Mouse (Mus musculus) WW6 (cell line): ENCODE measurements around the gene Kdelc1.

Experiments used
- DNase-seq: peaks from one replicate; pipeline ENCODE4 v3.0.0-alpha.2; 2013; ENCODE audit warnings: low read depth, low spot score

Kdelc1 gene

GRCm38 (mm10) chr1:44118239-44119054 is at the start of gene Kdelc1, which contains the start of gene Bivm:
Gene Kdelc1 (minus strand): TSS chr1:44118808.
Gene Bivm (plus strand): TSS chr1:44118957.
- peak; percentile 81 for DNase-seq

- no peak for DNase-seq
These were observed 49.3 kb upstream of the Kdelc1 start for GRCm38 (mm10) chr1:44167859-44168383.

GRCm38 (mm10) chr1:44162389-44162788 is 43.8 kb upstream of the Kdelc1 start:
- no peak for DNase-seq

DNA sequence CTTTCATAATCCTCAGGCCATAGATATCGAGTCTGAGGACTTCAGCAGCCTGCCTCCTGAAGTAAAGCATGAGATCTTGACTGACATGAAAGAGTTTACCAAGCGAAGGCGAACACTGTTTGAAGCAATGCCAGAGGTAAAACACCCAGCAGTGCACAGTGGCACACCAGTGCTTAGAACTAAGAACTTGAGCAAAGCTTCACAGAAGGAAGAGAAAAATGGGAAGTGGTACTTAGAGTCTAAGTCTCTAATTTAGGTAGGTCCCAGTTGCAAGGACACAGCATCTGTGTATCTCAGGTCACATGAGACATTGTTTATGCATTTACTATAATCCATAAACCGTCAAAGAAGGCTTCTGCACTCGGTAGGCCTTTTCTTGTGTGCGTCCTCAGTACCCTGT is 43.2 kb upstream of the Kdelc1 start:
- no peak for DNase-seq

- no peak for DNase-seq
These were observed 39.7 kb upstream of the Kdelc1 start for GRCm38 (mm10) chr1:44158317-44158716.

DNA sequence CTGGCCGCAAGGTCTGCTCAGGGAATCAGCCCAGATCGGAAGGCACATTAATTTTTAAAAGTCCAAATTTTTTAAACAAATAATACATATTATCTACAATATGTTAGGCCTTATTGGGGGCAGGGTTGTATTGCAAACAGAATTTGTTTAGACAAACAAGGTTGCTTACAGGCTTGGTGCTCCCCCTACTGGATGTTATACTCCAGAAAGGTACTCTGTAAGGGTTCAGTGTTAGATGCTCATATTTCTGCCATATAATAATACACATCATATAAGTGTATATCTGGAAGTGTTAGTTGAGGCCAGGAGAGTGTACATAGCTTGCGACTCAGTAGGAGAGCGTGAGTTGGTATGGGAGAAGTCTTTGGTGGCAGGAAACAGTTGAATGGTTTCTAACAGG is 36.7 kb upstream of the Kdelc1 start:
- no peak for DNase-seq

GRCm38 (mm10) chr1:44148706-44149105 is 30.1 kb upstream of the Kdelc1 start:
- DNase-seq, result no peak

GRCm38 (mm10) chr1:44147563-44148381 is 29.2 kb upstream of the Kdelc1 start, which contains the start of gene Ercc5:
Gene Ercc5 (plus strand): TSS chr1:44147744.
- peak; percentile 85 for DNase-seq

- DNase-seq, result no peak
These were observed 24.1 kb upstream of the Kdelc1 start for GRCm38 (mm10) chr1:44142747-44143146.

DNA sequence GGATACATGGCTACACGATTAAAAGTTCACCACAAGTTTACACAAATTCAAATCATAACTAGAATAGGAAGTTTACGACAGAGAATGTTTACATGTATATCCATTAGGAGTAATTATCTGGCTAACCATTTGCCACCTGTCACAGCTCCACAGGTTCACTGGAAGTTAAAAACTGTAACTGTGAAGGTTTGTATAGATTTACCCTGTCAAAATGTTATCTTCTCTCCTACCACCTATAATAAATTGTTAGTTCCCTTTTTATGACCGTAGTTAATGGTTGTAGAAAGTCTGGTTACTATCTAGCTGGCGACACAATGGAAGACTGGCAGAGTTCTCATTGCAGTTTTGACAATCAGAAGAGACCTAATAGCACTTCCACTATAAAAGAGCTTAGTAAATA is 21.6 kb upstream of the Kdelc1 start:
- no peak for DNase-seq

DNA sequence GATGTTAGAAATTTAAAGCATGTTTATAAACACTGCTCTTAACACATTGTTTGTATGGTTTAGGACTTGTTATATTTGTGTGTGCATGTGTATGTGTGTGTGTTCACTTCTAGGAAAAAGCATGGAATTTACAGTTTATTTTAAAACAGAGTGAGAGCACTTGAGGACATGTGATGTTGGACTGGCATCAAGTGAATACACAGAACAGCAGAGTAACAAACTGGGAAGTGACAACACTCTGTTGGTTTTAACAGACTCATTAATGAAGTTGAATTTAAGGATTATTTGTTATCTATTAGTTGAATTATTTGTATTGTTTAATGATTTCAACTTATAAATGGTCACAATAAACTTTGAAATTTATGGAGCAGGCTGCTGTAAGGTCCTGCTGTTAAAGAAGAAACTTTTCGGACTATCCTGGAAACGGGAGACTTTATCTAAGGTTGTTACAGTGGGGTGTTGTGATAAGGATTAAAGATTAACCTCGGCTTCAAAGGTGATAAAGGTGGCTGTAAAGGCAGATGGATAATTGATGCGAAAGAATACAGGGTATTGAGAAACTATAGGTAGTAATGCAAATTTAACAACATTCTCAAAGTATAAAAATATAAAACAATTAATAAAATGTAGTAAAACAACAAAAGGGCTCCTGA is 11.4 kb upstream of the Kdelc1 start:
- DNase-seq, result no peak

DNA sequence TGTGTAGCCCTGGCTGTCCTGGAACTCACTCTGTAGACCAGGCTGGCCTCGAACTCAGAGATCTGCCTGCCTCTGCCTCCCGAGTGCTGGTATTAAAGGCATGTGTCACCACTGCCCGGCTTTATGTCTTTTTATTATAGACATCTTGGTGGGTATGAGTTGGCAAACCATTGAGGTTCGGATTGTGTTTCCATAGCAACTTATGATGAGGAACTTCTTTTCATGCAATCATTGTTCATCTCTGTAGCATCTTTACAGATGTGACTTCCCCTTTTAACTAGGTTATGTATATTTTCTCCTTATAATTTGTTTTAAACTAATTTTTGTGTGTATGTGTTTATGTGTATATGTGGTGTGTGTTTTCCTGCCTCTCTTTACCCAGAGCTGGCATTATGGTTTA is 7.0 kb upstream of the Kdelc1 start:
- DNase-seq, result no peak

GRCm38 (mm10) chr1:44122256-44122655 is 3.6 kb upstream of the Kdelc1 start:
- DNase-seq, result no peak

- DNase-seq, result no peak
These were observed 1.4 kb upstream of the Kdelc1 start for GRCm38 (mm10) chr1:44120074-44120406.

GRCm38 (mm10) chr1:44119201-44120073 is 829 bp upstream of the Kdelc1 start:
- DNase-seq, result peak; percentile 42

DNA sequence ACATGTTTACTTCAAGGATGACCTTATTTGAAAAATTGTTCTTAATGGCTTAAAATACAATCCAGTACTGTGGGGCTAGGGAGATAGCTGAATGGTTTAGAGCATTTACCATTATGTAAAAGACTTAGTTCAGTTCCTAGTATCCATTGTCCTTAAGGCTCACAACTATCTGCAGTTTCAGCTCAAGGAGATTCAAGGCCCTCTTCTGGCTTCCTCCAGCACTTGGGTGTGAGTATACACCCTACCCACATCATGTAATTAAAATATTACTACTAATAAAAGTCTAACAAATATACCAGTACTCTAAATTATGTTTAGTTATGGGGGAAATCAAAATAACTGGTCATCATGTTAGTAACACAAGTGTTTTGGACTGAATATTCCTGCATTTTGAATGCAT is 1.0 kb downstream of the Kdelc1 start:
- DNase-seq, result no peak

DNA sequence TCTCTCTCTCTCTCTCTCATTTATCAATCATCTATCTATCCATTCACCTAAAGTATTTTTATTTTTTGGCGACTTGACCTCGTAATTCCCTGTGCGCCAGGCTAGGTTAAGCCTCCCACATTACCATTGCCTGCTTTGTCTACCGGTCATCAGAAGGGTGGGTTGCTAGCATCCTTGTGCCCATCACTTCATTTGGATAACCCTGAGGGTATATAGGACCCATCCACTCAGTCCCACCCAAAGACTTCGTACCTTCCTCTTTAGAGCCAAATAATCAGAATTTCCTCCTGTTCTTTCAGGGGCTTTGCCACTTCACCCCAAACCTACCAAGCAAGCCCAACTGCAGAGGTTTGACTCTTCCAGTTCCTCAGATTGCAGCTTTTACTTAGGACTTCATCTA is 15.7 kb downstream of the Kdelc1 start:
- no peak for DNase-seq

GRCm38 (mm10) chr1:44102259-44102717 is 16.3 kb downstream of the Kdelc1 start, which contains the start of gene Tex30:
Gene Tex30 (minus strand): TSS chr1:44102441.
- peak; percentile 86 for DNase-seq

DNA sequence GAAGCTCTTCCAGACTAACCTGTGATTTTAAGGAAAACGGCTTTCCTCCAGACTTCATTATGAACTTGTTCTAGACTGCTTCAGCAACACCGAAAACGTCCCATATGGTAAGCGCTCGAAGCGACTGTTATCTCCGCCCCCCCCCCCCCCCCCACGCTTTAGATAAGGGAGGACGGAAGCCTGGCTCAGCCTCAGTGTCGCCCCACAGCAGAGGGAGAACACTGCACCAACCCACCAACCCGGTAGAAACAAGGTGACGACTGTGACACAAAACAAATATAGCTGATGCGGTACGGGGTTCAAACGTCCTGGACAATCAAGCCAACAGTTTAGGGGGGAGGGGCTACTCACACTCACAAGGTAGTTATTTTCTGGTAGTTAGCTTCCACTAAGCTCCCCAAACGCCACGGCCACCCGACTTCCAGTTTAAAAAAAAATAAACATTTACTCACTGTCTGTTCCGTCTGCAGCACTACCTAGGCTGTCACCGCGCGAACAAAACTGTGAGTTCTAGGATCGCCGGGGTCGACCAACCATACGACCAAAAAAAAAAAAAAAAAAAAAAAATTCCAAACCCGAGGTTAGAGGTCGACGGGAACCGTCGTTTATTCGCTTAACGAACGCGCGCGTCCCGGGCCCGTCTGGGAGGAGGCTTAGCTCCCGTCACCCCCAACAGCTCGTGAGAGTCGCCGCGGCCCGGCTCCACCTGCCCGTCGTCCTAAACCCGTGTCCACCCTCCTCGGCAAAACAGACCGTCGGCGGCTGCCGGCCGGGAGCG is 17.0 kb downstream of the Kdelc1 start:
- DNase-seq, result no peak

DNA sequence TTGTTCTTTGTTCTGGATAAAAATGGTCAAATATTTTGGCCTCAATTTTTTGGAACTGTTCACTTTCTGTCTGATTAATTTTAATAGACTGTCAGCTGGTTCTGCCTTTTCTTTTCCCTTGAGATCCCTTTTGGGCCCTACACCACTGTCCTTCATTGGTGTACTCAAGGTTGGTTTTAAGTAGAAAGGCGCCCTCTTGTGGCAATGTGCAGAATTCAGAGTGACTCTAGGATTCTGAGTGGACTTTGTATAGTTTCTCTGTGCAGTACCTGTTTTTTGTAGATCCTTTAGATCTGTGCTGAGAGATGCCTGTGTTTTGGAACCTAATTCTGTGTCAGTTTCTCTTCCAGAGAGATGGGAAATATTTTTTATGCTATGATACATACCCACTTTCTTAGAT is 54.0 kb downstream of the Kdelc1 start:
- DNase-seq, result peak; percentile 24
